Mouse (Mus musculus) thymus, adult 2 months (tissue): ENCODE measurements at regions not wholly inside any gene's neighbourhood (a gene's known extent, or its start where the extent isn't known, plus 50 kb on each side); places are given as distances from the start of the nearest gene placed in this dataset.

Experiments
- DNase-seq: peaks from one replicate; pipeline ENCODE4 v3.0.0; 2021
- H3K27ac ChIP-seq: fragments of 200-500 bp; 2 replicates; pipeline ENCODE4 v1.5.1; 2012; ENCODE audit warnings: low read length, control low read depth; ENCODE audit not compliant: control insufficient read depth, insufficient read depth
- H3K27me3 ChIP-seq: fragments of 200-500 bp; 2 replicates; pipeline ENCODE4 v1.6.1; 2012; ENCODE audit warnings: mild to moderate bottlenecking, low read length, moderate library complexity, mixed read lengths; ENCODE audit not compliant: control insufficient read depth, insufficient read depth
- H3K36me3 ChIP-seq: fragments of 200-500 bp; 2 replicates; pipeline ENCODE4 v1.6.1; 2012; ENCODE audit warnings: mild to moderate bottlenecking, low read length, moderate library complexity; ENCODE audit not compliant: control insufficient read depth, insufficient read depth
- H3K4me1 ChIP-seq: fragments of 200-500 bp; replicated peaks from 2 replicates; pipeline ENCODE4 v1.6.1; 2012; ENCODE audit warnings: low read length; ENCODE audit not compliant: control insufficient read depth, insufficient read depth
- H3K4me3 ChIP-seq: fragments of 200-500 bp; 2 replicates; pipeline ENCODE4 v1.5.1; 2012; ENCODE audit warnings: mild to moderate bottlenecking, low read length, control low read depth, moderate library complexity; ENCODE audit not compliant: control insufficient read depth, insufficient read depth
- CTCF ChIP-seq: fragments of 200-500 bp; IDR thresholded peaks from 2 replicates; pipeline ENCODE4 v1.5.1; 2012; ENCODE audit warnings: mild to moderate bottlenecking, control low read depth, low read length, moderate library complexity, borderline replicate concordance; ENCODE audit not compliant: control insufficient read depth, poor library complexity, insufficient read depth; ENCODE audit errors: extremely low read depth
- POLR2A ChIP-seq: fragments of 200-500 bp; IDR thresholded peaks from 2 replicates; pipeline ENCODE4 v1.6.1; 2012; ENCODE audit warnings: mild to moderate bottlenecking, low read length, control low read depth, moderate library complexity; ENCODE audit not compliant: control insufficient read depth, poor library complexity, insufficient read depth; ENCODE audit errors: extremely low read depth
- WGBS: fragments of 180-500 bp; shearing (Covaris S2); methylation state at CpG from one replicate; pipeline ENCODE4 v1.1.7; 2018; 5-methylcytosine and 5-hydroxymethylcytosine counted together

DNA sequence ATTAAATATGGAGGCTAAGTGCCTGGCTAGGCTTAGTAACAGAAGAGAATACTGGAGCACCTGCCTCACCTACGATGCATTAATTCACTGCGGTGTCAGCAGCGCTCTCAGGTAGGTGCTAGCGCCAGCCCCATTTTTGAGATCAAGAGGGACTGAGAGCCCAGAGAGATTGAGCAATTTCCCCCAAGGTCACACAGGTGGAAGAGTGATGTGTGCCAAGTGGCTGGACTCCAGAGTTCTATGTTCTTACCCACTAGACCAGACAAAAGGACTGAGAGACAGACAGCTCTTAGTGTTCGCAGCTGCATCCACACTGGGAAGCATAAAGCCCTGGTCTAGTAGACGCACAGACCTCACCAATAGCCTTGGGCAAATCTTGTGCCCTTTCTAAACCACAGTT is 261.1 kb downstream of the Bcor start:
- H3K36me3 ChIP-seq: no peaks in the 10 kb centered on the region
- DNase-seq: no peak
- H3K4me3 ChIP-seq: no peak overlapping the region
- TF ChIP-seq CTCF (no peak), POLR2A (no peak)
- peaks cover 3% of the 10 kb centered on the region for H3K4me1 ChIP-seq
- 68% methylated on average over 6 of the region's 6 CpGs for WGBS
- H3K27ac ChIP-seq: no peak overlapping the region
- H3K27me3 ChIP-seq: no peaks in the 10 kb centered on the region

DNA sequence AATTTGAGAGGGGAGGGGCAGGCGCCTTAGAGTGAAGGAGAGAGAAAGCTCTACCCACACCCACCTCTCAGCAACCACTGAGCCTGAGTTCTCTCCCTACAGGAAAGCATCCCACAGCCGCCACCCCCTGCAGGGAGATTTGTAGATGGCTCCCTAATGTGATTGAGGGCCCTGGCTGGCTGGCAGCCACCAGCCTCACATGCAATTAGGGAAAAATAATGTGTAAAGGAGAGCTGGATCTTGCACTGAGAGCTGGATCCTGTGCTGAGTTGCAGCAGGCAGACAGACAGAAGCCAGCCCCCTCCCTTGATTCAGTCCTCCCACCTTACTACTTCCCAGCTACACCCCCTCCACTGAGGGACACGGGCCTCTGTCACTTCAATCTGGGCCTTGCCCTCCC is 260.2 kb downstream of the Bcor start:
- Histone ChIP-seq H3K4me1 (no peaks in the 10 kb centered on the region), H3K27me3 (no peaks in the 10 kb centered on the region), H3K4me3 (no peak overlapping the region), H3K36me3 (no peaks in the 10 kb centered on the region), H3K27ac (no peak overlapping the region)
- DNase-seq: no peak
- no peak for TF ChIP-seq CTCF
- no peak for TF ChIP-seq POLR2A
- 74% methylated on average over 3 of the region's 3 CpGs for WGBS

DNA sequence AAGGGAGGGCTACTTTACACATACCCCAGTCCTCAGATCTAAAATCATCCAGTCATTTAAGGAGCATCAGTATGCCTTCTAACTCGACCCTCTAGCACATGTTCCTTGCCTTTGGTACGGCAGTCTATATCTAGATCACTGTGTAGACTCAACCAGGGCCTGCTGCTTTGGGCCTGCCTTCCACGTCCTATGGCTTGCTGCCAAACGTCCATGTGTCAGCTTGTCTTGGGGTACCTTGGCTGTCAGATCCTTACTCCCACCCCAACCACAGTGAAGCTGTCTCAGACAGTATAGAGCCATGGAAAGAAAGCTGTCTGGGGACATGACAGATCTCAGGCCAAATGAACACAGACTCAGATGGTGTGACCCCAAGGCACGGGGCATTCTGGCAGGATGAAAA is 258.4 kb downstream of the Bcor start:
- DNase-seq: no peak
- Histone ChIP-seq H3K4me3 (no peak overlapping the region), H3K27ac (no peak overlapping the region), H3K27me3 (no peaks in the 10 kb centered on the region), H3K36me3 (no peaks in the 10 kb centered on the region), H3K4me1 (no peaks in the 10 kb centered on the region)
- TF ChIP-seq CTCF (no peak), POLR2A (no peak)
- WGBS: 68% methylated on average over 5 of the region's 5 CpGs

DNA sequence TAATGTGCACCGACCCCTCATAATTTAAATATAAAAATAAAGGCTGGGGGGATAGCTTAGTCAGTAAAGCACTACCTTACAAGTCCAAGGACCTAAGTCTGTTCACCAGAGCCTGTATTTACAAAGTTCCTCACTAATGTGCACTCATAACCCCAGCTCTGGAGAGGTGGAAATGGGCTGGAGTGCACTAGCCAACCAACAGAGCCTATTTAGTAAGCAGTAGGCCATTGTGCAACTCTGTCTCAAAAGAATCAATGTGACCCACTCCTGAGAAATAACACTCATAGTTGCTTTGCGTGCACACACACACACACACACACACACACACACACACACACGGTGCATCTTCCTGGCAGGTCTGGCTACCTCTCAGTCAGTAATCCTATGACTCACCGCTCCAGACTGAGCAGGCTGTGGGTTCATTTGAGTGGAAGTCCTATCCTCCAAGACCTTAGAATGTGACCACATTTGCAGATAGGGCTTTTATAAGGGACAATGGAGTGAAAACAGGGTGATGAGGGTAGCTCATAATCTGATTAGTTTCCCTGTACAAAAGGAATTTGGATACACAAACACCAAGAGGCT is 256.9 kb downstream of the Bcor start:
- H3K36me3 ChIP-seq: no peaks in the 10 kb centered on the region
- DNase-seq: no peak
- no peak overlapping the region for H3K27ac ChIP-seq
- H3K4me1 ChIP-seq: no peaks in the 10 kb centered on the region
- H3K4me3 ChIP-seq: no peak overlapping the region
- no peak for TF ChIP-seq CTCF
- no peak for TF ChIP-seq POLR2A
- WGBS: 92% methylated on average over 4 of the region's 4 CpGs
- H3K27me3 ChIP-seq: no peaks in the 10 kb centered on the region

DNA sequence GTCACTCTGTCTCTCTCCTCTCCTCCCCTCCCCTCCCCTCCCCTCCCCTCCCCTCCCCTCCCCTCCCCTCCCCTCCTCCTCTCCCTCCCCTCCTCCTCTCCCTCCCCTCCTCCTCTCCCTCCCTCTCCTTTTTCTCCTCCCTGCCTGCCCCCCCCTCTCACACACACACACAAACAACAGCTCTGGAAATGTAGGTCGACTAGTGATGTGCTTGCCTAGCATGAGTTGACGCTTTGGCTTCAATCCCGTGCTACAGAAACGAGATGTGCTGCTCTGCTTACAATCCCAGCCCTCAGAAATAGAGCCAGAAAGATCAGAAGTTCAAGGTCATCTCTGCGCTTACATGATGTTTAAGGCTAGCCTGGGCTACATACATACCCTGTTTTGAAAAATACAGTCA is 254.9 kb downstream of the Bcor start:
- Histone ChIP-seq H3K36me3 (no peaks in the 10 kb centered on the region), H3K4me3 (no peak overlapping the region), H3K27me3 (no peaks in the 10 kb centered on the region), H3K4me1 (no peaks in the 10 kb centered on the region), H3K27ac (no peak overlapping the region)
- DNase-seq: no peak
- TF ChIP-seq CTCF (no peak), POLR2A (no peak)
- 74% methylated on average over 5 of the region's 5 CpGs for WGBS

DNA sequence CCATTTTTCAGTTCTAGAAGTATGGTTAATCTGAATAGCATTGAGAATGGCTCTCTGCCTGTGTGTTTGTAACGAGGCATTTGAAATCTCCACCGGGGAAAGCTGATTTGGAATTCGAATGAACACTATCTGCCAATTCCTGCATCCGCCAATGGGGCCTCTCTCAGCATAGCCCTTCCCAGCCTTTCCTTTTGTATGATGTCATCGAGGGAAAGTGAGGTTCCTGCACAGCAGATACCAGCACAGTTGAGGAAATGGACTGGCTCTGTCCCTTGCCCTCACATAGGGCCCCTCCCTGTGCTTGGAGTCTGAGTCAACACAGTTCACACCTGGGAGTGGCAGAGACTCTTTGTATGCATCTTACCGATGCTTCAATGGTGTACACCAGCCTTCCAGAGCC is 253.0 kb downstream of the Bcor start:
- Histone ChIP-seq H3K27ac (no peak overlapping the region), H3K36me3 (no peaks in the 10 kb centered on the region), H3K27me3 (no peaks in the 10 kb centered on the region), H3K4me1 (no peaks in the 10 kb centered on the region), H3K4me3 (no peak overlapping the region)
- no peak for DNase-seq
- TF ChIP-seq POLR2A (no peak), CTCF (no peak)
- WGBS: 82% methylated on average over 6 of the region's 6 CpGs

DNA sequence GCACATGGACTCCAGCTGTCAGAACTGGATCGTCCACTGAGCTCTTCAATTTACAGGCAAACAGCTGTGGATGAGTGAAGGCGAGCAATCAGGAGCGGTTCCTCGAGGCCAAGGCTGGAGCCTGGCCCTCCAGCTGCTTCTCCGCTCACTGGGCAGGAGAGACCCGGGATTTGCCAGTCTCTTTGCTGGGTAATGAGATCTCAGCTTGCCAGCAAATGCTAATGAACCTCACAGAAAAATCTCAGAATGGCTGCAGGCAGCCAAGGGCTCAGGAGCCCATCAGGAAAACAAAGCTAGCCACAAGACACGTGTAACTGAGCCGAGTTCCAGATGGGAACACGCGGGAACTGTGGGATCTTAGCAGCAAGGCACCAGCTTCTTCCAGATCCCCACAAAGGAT is 244.2 kb downstream of the Bcor start:
- WGBS: 98% methylated on average over 10 of the region's 10 CpGs
- DNase-seq: no peak
- Histone ChIP-seq H3K4me3 (no peak overlapping the region), H3K4me1 (no peaks in the 10 kb centered on the region), H3K36me3 (no peaks in the 10 kb centered on the region), H3K27me3 (no peaks in the 10 kb centered on the region), H3K27ac (no peak overlapping the region)
- TF ChIP-seq POLR2A (no peak), CTCF (no peak)
